Mouse (Mus musculus) stomach, embryonic 15.5 days (tissue): Measurements from ENCODE around the gene Col23a1. TPM values are rescaled to one million over a fixed set of nuclear protein-coding genes. Genes with fewer than 3 reads are reported as not detected.

Experiments used
- ATAC-seq: fragments of 200-750 bp; cut with Nextera tagmentation; 2 replicates; pipeline ENCODE4 v1.8.0; 2017; ENCODE audit warnings: low read depth, moderate number of reproducible peaks, moderate TSS enrichment; ENCODE audit not compliant: insufficient read depth, low FRiP score
- H3K27ac ChIP-seq: fragments of 300-500 bp; sonication (generic); 2 replicates; pipeline ENCODE4 v1.5.1; 2015; ENCODE audit warnings: mild to moderate bottlenecking, inconsistent platforms
- H3K27me3 ChIP-seq: fragments of 300-500 bp; sonication (generic); replicated peaks from 2 replicates; pipeline ENCODE4 v1.6.1; 2015; ENCODE audit warnings: inconsistent platforms
- H3K36me3 ChIP-seq: fragments of 300-500 bp; sonication (generic); 2 replicates; pipeline ENCODE4 v1.6.1; 2015; ENCODE audit warnings: inconsistent platforms
- H3K4me1 ChIP-seq: fragments of 300-500 bp; sonication (generic); 2 replicates; pipeline ENCODE4 v1.6.1; 2015; ENCODE audit warnings: inconsistent platforms
- H3K4me2 ChIP-seq: fragments of 300-500 bp; sonication (generic); 2 replicates; pipeline ENCODE4 v1.6.1; 2015; ENCODE audit warnings: mild to moderate bottlenecking, inconsistent platforms
- H3K4me3 ChIP-seq: fragments of 300-500 bp; sonication (generic); replicated peaks from 2 replicates; pipeline ENCODE4 v1.5.1; 2015; ENCODE audit warnings: inconsistent platforms
- H3K9ac ChIP-seq: fragments of 300-500 bp; sonication (generic); 2 replicates; pipeline ENCODE4 v1.6.1; 2015; ENCODE audit warnings: inconsistent platforms
- H3K9me3 ChIP-seq: fragments of 300-500 bp; sonication (generic); 2 replicates; pipeline ENCODE4 v1.6.1; 2016; ENCODE audit warnings: inconsistent platforms
- WGBS: fragments of 180-500 bp; shearing (Covaris S2); methylation state at CpG from one replicate; pipeline ENCODE4 v1.1.7; 2015; 5-methylcytosine and 5-hydroxymethylcytosine counted together
- polyA plus RNA-seq: library from polyadenylated mRNA; unstranded; fragments of >200 nt; fragmentation: Nextera tagmentation; extraction: Ambion mirVana; gene quantifications from 2 replicates; pipeline ENCODE4 v1.2.1, GENCODE M21; 2015

Col23a1 gene
- polyA plus RNA-seq, 1 experiment from 2014 or later, result 18.6 TPM

DNA sequence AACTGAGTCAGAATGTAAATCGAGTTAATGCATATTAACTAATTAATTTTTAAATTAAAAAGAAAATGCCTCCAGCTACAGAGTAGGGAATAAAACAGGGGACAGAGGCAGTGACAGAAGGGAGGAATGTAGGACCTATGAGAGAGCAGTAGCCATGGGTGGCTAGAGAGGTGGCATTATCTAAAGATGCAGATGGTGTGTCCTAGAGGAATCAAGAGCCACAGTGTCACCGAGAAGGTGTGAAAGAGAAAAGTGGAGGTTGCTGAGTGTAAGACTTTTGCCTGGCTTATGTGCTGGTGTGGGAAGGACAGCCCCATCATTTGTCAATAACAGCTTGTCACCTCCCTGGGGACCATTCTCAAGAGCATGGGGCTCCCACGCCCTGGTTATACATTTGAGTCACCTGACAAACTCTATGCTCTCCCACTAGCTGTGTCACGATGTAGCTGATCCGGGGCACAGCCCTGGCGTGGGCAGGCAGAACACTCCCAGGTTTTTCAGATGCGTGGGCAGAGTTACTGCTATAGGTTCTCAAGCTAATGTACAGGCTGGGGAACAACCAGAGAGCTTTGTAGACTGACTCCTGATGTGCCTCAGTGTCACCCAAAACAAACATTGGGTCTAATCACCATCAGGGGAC is 125.4 kb downstream of the Col23a1 start:
- no peak for ATAC-seq
- Histone ChIP-seq H3K27ac (no peak overlapping the region), H3K9me3 (no peaks in the 10 kb centered on the region), H3K36me3 (no peaks in the 10 kb centered on the region), H3K27me3 (no peaks in the 10 kb centered on the region), H3K4me1 (peaks cover 11% of the 10 kb centered on the region; the same call in 1 of the 2 replicates), H3K4me2 (no peak overlapping the region), H3K9ac (no peak overlapping the region), H3K4me3 (no peak overlapping the region)
- 53% methylated on average over 7 of the region's 7 CpGs for WGBS

GRCm38 (mm10) chr11:51418807-51419206 is 129.1 kb downstream of the Col23a1 start:
- ATAC-seq, result no peak
- Histone ChIP-seq H3K27me3 (no peaks in the 10 kb centered on the region), H3K27ac (peak overlapping the region; percentile 21; the same call in 1 of the 2 replicates), H3K36me3 (no peaks in the 10 kb centered on the region), H3K4me3 (no peak overlapping the region), H3K9ac (no peak overlapping the region), H3K9me3 (no peaks in the 10 kb centered on the region), H3K4me1 (peaks cover 11% of the 10 kb centered on the region; the same call in 1 of the 2 replicates), H3K4me2 (no peak overlapping the region)
- 17% methylated on average over 3 of the region's 3 CpGs for WGBS

DNA sequence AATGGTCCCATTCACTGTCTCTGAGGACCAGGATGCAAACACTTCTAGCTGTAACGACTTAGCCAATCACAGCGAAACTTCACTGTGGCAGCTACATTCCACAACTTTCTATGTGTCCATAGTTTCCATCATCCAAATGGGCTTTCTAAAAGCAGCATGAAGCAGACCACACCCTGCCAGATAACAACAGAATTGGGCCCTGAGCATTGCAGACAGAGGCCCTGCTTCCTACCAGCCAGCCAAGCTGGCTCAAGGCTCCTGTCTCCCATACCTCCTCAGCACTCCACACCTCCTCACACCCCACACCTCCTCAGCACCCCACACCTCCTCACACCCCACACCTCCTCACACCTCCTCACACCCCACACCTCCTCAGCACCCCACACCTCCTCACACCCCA is 132.2 kb downstream of the Col23a1 start:
- no peak overlapping the region for H3K27ac ChIP-seq
- no peak overlapping the region for H3K4me3 ChIP-seq
- H3K27me3 ChIP-seq, result no peaks in the 10 kb centered on the region
- H3K4me1 ChIP-seq, result no peaks in the 10 kb centered on the region
- H3K9me3 ChIP-seq, result no peaks in the 10 kb centered on the region
- no peaks in the 10 kb centered on the region for H3K36me3 ChIP-seq
- no peak overlapping the region for H3K4me2 ChIP-seq
- ATAC-seq, result no peak
- H3K9ac ChIP-seq, result no peak overlapping the region
- WGBS, result 80% methylated on average over 2 of the region's 2 CpGs

DNA sequence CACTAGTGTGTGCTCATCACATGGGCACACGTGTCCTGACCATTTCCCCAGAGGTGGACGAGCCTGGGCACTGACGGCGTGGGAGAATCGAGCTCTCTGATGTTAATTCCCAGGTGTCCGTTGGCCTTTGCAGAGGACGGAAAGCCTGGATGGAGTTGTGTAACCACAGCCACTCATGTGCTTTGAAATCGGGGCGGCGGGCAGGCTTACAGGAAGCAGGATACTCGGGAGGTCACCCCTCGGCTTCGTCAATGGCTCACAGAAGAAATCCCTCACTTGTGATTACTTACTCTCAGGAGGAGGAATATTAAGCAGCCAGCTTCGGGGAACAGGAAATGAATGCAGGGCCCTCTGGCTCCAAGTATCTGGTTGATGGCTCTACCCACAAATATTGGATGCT is 133.0 kb downstream of the Col23a1 start:
- no peak overlapping the region for H3K9ac ChIP-seq
- WGBS, result 65% methylated on average over 14 of the region's 14 CpGs

GRCm38 (mm10) chr11:51426155-51426554 is 136.4 kb downstream of the Col23a1 start:
- H3K36me3 ChIP-seq, result no peaks in the 10 kb centered on the region
- 78% methylated on average over 3 of the region's 3 CpGs for WGBS

More for the DNA sequence above, 133.0 kb downstream of the Col23a1 start:
- Histone ChIP-seq H3K4me2 (no peak overlapping the region), H3K9me3 (no peaks in the 10 kb centered on the region), H3K36me3 (no peaks in the 10 kb centered on the region), H3K27me3 (no peaks in the 10 kb centered on the region), H3K4me1 (no peaks in the 10 kb centered on the region), H3K27ac (no peak overlapping the region), H3K4me3 (no peak overlapping the region)
- ATAC-seq, result no peak

DNA sequence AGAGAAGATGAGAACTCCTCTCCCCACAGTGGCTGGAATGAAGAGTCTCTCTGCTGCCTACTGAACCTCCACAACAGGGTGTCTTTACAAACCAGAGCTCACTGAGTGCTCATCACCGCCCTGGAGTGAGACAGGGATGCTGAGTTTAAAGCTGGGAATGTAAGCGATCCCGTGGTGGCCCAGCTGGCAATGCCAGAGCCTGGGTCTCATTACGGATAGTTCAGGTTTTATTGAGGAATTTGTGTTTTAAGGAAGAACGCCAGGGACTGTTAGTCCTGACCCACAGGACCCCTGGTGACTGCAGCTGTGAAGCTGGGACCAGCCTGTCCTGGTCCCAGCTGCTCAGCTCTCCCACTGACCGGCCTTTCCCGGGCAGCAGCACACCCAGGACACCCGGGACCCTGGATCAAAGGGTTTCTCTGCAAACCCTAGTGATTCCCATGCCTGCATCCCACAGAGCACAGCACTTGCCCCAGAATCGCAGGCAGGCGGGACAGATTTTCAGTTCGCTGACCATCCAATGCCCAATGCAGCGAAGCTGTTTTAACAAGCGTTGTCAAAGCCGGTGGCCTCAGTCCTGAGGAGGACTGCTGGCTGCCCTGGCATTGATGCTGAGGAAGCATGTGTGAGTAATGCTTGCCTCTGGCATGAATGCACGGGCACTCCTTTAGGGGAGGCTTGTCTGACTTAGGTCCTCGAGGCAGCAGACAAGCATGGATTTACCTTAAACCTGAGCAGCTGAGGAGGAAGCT is 139.9 kb downstream of the Col23a1 start:
- Histone ChIP-seq H3K9ac (no peak overlapping the region), H3K9me3 (no peaks in the 10 kb centered on the region), H3K27me3 (no peaks in the 10 kb centered on the region), H3K27ac (no peak overlapping the region), H3K36me3 (no peaks in the 10 kb centered on the region), H3K4me2 (no peak overlapping the region), H3K4me1 (peaks cover 14% of the 10 kb centered on the region; the same call in 1 of the 2 replicates), H3K4me3 (no peak overlapping the region)
- 59% methylated on average over 16 of the region's 16 CpGs for WGBS
- ATAC-seq, result no peak

More at GRCm38 (mm10) chr11:51426155-51426554, 136.4 kb downstream of the Col23a1 start:
- no peak overlapping the region for H3K4me2 ChIP-seq
- H3K27ac ChIP-seq, result no peak overlapping the region
- H3K27me3 ChIP-seq, result no peaks in the 10 kb centered on the region
- H3K4me3 ChIP-seq, result no peak overlapping the region
- H3K9me3 ChIP-seq, result no peaks in the 10 kb centered on the region
- no peak overlapping the region for H3K9ac ChIP-seq
- no peaks in the 10 kb centered on the region for H3K4me1 ChIP-seq
- no peak for ATAC-seq

GRCm38 (mm10) chr11:51430180-51430578 is 140.5 kb downstream of the Col23a1 start:
- ATAC-seq, result peak; percentile 37; the same call in 1 of the 2 replicates
- Histone ChIP-seq H3K27ac (no peak overlapping the region), H3K9ac (no peak overlapping the region)

GRCm38 (mm10) chr11:51431287-51431686 is 141.6 kb downstream of the Col23a1 start:
- ATAC-seq, result no peak
- WGBS, result 72% methylated on average over 3 of the region's 3 CpGs
- no peak overlapping the region for H3K9ac ChIP-seq
- no peaks in the 10 kb centered on the region for H3K36me3 ChIP-seq
- H3K9me3 ChIP-seq, result no peaks in the 10 kb centered on the region
- H3K4me2 ChIP-seq, result no peak overlapping the region
- H3K27me3 ChIP-seq, result no peaks in the 10 kb centered on the region
- peaks cover 14% of the 10 kb centered on the region; the same call in 1 of the 2 replicates for H3K4me1 ChIP-seq
- H3K27ac ChIP-seq, result no peak overlapping the region
- H3K4me3 ChIP-seq, result no peak overlapping the region

More at GRCm38 (mm10) chr11:51430180-51430578, 140.5 kb downstream of the Col23a1 start:
- no peaks in the 10 kb centered on the region for H3K9me3 ChIP-seq
- no peak overlapping the region for H3K4me2 ChIP-seq
- no peaks in the 10 kb centered on the region for H3K27me3 ChIP-seq
- peaks cover 14% of the 10 kb centered on the region; the same call in 1 of the 2 replicates for H3K4me1 ChIP-seq
- WGBS, result 60% methylated on average over 8 of the region's 8 CpGs
- H3K4me3 ChIP-seq, result no peak overlapping the region
- no peaks in the 10 kb centered on the region for H3K36me3 ChIP-seq

- Histone ChIP-seq H3K36me3 (no peaks in the 10 kb centered on the region), H3K4me2 (no peak overlapping the region), H3K27ac (peak overlapping the region; percentile 6; the same call in 1 of the 2 replicates), H3K4me1 (peaks cover 14% of the 10 kb centered on the region; the same call in 1 of the 2 replicates), H3K9me3 (no peaks in the 10 kb centered on the region), H3K27me3 (no peaks in the 10 kb centered on the region), H3K4me3 (no peak overlapping the region), H3K9ac (no peak overlapping the region)
- 38% methylated on average over 8 of the region's 8 CpGs for WGBS
- peak; percentile 59; the same call in 1 of the 2 replicates for ATAC-seq
Measured at GRCm38 (mm10) chr11:51431968-51432367, 142.2 kb downstream of the Col23a1 start.

DNA sequence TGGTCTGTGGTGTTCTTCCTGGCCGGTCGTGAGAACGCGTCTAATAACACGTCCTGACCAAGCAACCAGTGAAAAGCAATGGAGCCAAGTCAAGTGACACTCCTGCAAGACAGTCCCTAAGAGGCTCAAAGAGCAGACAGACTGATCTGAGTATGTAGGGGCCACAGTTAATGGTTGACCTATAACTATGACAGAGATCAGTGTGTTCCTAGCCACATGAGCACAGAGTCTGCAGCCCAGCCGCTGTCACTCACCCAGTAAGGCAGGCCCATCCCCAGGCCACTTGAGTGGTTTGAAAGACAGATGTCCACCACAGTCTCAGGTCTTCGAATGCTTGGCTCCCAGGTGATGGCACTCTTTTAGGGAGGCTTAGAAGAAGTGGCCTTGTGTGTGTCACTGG is 152.3 kb downstream of the Col23a1 start:
- Histone ChIP-seq H3K4me1 (no peaks in the 10 kb centered on the region), H3K9me3 (no peaks in the 10 kb centered on the region), H3K9ac (no peak overlapping the region), H3K27ac (no peak overlapping the region), H3K27me3 (no peaks in the 10 kb centered on the region), H3K4me2 (no peak overlapping the region), H3K36me3 (no peaks in the 10 kb centered on the region), H3K4me3 (no peak overlapping the region)
- 94% methylated on average over 7 of the region's 7 CpGs for WGBS
- no peak for ATAC-seq

- H3K36me3 ChIP-seq, result no peaks in the 10 kb centered on the region
- no peaks in the 10 kb centered on the region for H3K27me3 ChIP-seq
- H3K4me3 ChIP-seq, result no peak overlapping the region
- H3K27ac ChIP-seq, result no peak overlapping the region
- ATAC-seq, result no peak
- H3K9me3 ChIP-seq, result no peaks in the 10 kb centered on the region
- WGBS, result 77% methylated on average over 8 of the region's 8 CpGs
- H3K4me2 ChIP-seq, result no peak overlapping the region
- H3K4me1 ChIP-seq, result no peaks in the 10 kb centered on the region
- no peak overlapping the region for H3K9ac ChIP-seq
Measured at GRCm38 (mm10) chr11:51442599-51442998, 152.9 kb downstream of the Col23a1 start.

- H3K9ac ChIP-seq, result no peak overlapping the region
- H3K4me3 ChIP-seq, result no peak overlapping the region
- H3K27ac ChIP-seq, result no peak overlapping the region
- H3K4me2 ChIP-seq, result no peak overlapping the region
- H3K9me3 ChIP-seq, result no peaks in the 10 kb centered on the region
- H3K27me3 ChIP-seq, result no peaks in the 10 kb centered on the region
- peak; percentile 86 for ATAC-seq
- no peaks in the 10 kb centered on the region for H3K36me3 ChIP-seq
- H3K4me1 ChIP-seq, result no peaks in the 10 kb centered on the region
- 58% methylated on average over 2 of the region's 2 CpGs for WGBS
Measured at GRCm38 (mm10) chr11:51443818-51444217, 154.1 kb downstream of the Col23a1 start.
